Mouse (Mus musculus): Measurements from ENCODE around the gene Fndc10.
"Not testable (repeated sequence)": the region's sequence is repeated elsewhere in the genome, so short reads cannot be mapped to it uniquely, and the experiment has no call there.

The Fndc10 gene

GRCm38 (mm10) chr4:155683670-155684277 lies 10.4 kb upstream of the Fndc10 start:
- CTCF ChIA-PET: interaction anchor here (0.7 kb wide), 1 partner anchor 26 kb away, joined by 4 read pairs; no protein-coding TSS in a partner anchor

- CTCF ChIA-PET: not testable (repeated sequence)
These were observed 6.4 kb upstream of the Fndc10 start for GRCm38 (mm10) chr4:155687764-155688163.

GRCm38 (mm10) chr4:155690571-155691375 lies 3.4 kb upstream of the Fndc10 start:
- CTCF ChIA-PET: no interaction called here

GRCm38 (mm10) chr4:155692421-155692820 lies 1.7 kb upstream of the Fndc10 start:
- CTCF ChIA-PET: no interaction called here

- CTCF ChIA-PET: no interaction called here
These were observed 600 bp downstream of the Fndc10 start for GRCm38 (mm10) chr4:155694482-155695401.

- CTCF ChIA-PET: no interaction called here
These were observed 1.5 kb downstream of the Fndc10 start for GRCm38 (mm10) chr4:155695531-155696062.

GRCm38 (mm10) chr4:155696261-155697255 lies 2.4 kb downstream of the Fndc10 start:
- CTCF ChIA-PET: interaction anchor here (0.7 kb wide), 1 partner anchor 178 kb away, joined by 9 read pairs; no protein-coding TSS in a partner anchor

- CTCF ChIA-PET: no interaction called here
These were observed 6.3 kb downstream of the Fndc10 start for GRCm38 (mm10) chr4:155700425-155700824.

- CTCF ChIA-PET: no interaction called here
These were observed 9.3 kb downstream of the Fndc10 start for GRCm38 (mm10) chr4:155703425-155703929.

- CTCF ChIA-PET: no interaction called here
These were observed 10.8 kb downstream of the Fndc10 start, which contains the start of gene Ssu72 for GRCm38 (mm10) chr4:155704721-155705591. TSS of gene Ssu72 (plus strand) at chr4:155704800.

- CTCF ChIA-PET: no interaction called here
These were observed 11.4 kb downstream of the Fndc10 start for GRCm38 (mm10) chr4:155705592-155705929.

- CTCF ChIA-PET: interaction anchor here (0.6 to 1.0 kb wide), 3 partner anchors 20 to 104 kb away, joined by 3 to 7 read pairs (median 5); no protein-coding TSS in a partner anchor
These were observed 14.4 kb downstream of the Fndc10 start for GRCm38 (mm10) chr4:155708582-155708981.

- CTCF ChIA-PET: interaction anchor here (0.7 to 1.0 kb wide), 2 partner anchors 20 to 98 kb away, joined by 3 to 7 read pairs; no protein-coding TSS in a partner anchor
These were observed 14.8 kb downstream of the Fndc10 start for GRCm38 (mm10) chr4:155708988-155709387.

GRCm38 (mm10) chr4:155710521-155711252 lies 16.5 kb downstream of the Fndc10 start:
- CTCF ChIA-PET: no interaction called here

- CTCF ChIA-PET: interaction anchor here (0.6 kb wide), 2 partner anchors 12 to 30 kb away, joined by 3 to 6 read pairs; no protein-coding TSS in a partner anchor
These were observed 27.5 kb downstream of the Fndc10 start for GRCm38 (mm10) chr4:155721668-155722083.

GRCm38 (mm10) chr4:155727993-155728392 lies 33.9 kb downstream of the Fndc10 start:
- CTCF ChIA-PET: interaction anchor here (1.4 kb wide), 1 partner anchor 19 kb away, joined by 7 read pairs; no protein-coding TSS in a partner anchor

GRCm38 (mm10) chr4:155733267-155733666 lies 39.1 kb downstream of the Fndc10 start:
- CTCF ChIA-PET: interaction anchor here (0.8 to 1.1 kb wide), 2 partner anchors 12 to 14 kb away, joined by 3 read pairs; no protein-coding TSS in a partner anchor

GRCm38 (mm10) chr4:155734350-155734941 lies 40.3 kb downstream of the Fndc10 start, which contains the start of gene Tmem240:
TSS of gene Tmem240 (plus strand) at chr4:155734800.
- CTCF ChIA-PET: no interaction called here
